Mouse (Mus musculus): ENCODE data around the gene Snx33.

The Snx33 gene

DNA sequence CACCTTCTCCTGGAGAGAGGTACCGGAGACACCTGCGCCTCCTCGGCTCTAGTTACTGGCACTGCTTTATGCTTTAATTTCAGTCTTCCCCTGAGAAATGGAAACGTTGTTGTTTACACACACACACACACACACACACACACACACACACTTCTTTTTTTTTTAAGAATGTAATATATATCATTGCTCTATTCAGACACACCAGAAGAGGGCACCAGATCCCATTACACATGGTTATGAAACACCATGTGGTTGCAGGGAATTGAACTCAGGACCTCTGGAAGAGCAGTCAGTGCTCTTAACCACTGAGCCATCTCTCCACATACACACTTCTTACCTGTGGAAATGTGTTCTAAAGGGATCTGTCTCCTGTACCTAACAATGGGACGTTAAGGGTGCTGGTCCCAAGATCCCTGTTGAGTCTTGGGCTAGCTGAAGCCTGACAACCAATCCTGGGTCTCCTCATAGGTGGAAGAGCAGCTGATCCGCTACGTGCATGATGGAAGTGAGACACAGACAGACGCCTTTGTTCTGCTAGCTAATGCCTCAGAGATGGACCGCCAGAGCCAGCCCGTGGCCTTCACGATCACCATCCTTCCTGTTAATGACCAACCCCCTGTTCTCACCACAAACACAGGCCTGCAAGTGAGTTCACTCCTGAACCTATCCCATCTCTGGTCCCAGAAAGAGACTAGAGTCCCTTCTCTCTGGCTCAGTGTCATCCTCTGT lies 37.5 kb downstream of the Snx33 start:
- DNase-seq (ENCODE audit: low read depth, low spot score), result no peak

DNA sequence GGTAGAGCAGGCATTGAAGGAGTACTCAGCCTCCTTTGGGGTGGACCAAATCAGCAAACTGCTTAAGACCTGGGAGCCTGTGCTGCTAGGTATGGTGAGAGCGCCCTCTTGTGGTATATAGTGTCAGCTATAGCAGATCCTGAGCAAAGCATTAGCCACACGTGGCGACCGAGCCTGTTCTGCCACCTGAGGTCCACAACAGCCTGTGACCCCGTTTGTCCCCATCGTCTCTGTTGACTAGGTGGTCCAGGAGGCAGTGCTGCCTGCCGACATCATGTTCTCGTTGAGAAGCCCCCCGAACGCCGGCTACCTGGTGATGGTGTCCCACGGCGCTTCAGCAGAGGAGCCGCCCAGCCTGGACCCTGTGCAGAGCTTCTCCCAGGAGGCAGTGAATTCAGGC lies 38.4 kb downstream of the Snx33 start:
- peak; percentile 94 for DNase-seq (ENCODE audit: low read depth, low spot score)

DNA sequence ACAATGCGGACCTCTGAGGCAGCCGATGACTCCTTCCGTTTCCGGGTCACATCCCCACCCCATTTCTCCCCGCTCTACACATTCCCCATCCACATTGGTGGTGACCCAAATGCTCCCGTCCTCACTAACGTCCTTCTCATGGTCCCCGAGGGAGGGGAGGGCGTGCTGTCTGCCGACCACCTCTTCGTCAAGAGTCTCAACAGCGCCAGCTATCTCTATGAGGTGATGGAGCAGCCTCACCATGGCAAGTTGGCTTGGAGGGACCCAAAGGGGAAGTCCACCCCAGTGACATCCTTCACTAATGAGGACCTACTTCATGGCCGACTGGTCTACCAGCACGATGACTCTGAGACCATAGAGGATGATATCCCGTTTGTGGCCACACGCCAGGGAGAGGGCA lies 40.6 kb downstream of the Snx33 start:
- no peak for DNase-seq (ENCODE audit: low read depth, low spot score)

DNA sequence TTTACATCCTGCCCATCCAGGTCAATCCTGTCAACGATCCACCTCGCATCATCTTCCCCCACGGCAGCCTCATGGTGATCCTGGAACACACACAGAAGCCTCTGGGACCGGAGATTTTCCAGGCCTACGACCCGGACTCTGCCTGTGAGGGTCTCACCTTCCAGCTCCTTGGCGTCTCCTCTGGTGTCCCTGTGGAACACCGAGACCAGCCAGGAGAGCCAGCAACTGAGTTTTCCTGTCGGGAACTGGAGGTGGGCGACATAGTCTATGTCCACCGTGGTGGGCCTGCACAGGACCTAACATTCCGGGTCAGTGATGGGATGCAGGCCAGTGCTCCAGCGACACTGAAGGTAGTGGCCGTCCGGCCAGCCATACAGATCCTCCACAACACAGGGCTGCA lies 41.6 kb downstream of the Snx33 start:
- no peak for DNase-seq (ENCODE audit: low read depth, low spot score)

DNA sequence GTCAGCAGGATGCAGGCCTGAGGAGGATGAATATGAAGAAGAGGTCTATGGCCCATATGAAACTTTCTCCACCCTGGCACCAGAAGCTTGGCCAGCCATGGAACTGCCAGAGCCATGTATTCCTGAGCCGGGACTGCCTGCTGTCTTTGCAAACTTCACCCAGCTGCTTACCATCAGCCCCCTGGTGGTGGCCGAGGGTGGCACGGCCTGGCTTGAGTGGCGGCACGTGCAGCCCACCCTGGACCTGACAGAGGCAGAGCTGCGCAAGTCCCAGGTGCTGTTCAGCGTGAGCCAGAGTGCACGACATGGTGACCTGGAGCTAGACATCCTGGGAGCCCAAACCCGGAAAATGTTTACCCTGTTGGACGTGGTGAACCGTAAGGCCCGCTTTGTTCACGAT lies 42.1 kb downstream of the Snx33 start:
- no peak for DNase-seq (ENCODE audit: low read depth, low spot score)

DNA sequence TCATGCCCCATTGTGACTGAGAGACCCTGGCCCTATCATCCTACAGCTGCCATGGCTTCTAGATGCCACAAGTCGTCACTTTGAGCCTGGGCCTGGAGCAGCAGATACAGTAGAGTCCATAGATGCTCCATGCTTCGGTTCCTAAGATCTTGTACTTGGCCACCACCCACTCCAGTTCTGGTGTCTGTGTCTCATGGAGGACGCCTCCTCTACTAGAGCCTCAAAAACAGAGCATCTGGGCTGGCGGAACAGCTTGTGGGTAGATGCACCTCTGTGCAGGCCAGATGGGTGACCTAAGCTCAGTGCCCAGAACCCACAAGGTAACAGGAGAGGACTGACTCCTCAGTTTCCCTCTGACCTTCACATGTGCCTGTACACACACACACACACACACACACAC lies 43.8 kb downstream of the Snx33 start:
- peak; percentile 76 for DNase-seq (ENCODE audit: low read depth, low spot score)

DNA sequence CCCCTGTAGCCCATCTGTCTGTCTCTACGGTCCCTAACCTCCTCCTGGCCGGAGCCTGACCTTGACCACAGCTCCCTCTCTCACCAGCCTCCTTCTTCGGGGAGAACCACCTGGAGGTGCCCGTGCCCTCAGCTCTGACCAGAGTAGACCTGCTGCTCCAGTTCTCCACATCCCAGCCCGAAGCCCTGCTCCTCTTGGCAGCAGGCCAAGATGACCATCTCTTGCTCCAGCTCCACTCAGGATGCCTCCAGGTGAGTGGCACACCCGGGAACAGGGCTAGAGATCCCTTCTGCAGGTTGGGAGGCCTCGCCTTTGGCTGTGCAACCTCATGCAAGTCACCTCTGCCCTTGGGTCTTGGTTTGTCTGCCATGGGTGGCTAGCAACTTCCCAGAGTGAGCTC lies 44.7 kb downstream of the Snx33 start:
- DNase-seq (ENCODE audit: low read depth, low spot score), result no peak

DNA sequence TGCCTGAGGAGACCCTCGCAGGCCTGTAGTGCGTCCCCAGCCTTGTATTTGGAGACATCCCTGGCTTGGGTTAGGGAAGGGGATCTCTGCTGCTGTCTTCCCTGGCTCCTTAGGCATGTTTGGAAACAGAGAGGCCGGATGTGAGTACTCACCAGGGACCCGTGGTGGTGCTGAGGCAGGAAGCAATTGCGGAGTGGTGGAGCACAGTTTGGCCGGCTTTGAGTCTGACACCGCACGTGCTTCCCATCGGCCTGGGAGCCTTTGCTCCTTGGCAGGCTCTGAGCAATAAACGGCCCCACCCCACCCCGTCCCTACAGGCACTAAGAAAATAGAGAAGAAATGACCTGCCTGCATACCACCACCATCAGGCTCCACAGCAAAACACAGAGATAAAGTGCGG lies 45.4 kb downstream of the Snx33 start:
- no peak for DNase-seq (ENCODE audit: low read depth, low spot score)

DNA sequence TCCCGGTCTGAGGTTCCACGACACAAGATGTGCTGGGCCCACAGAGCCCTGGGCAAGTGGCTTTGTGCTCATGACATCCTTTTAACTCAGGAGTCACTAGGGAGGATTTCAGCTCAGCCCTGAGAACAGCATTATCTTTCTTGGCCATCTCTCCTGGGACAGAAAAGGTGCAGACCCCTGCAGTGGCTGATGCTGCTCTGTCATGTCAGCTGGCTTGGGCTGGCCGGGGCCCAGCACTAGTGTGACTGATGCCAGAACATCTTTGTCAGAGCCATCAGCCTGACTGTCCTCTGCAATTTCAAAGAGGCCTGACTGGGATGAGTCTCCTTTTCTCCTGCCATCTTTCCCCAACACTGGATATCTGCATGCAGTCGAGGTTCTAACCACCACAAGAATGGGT lies 45.9 kb downstream of the Snx33 start:
- DNase-seq (ENCODE audit: low read depth, low spot score), result peak; percentile 41

DNA sequence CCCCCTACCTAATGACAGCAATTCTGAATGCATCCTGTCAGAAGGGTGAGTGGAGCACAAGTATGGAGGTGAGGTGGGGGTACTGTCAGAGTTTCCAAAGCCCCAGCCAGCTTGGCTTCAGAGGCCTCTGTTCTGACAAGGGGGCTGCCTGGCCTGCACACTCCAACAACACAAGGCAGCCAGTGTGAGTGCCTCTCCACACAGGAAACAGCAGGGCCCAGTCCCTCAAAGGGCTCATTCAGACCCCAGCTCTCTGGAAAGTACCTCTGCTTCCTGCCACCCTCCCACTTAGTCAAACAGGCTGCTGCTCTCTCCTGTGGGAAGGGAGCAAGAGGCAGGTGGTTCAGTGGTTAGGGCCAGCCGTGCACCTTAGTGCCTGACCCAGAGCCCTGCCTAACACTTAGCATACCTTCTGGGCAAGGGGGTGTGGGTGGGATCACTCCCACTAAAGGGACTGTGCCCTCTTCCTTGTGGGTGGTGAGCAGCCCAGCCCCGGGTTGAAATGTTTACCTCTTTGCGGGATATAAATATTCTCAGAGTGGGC lies 46.6 kb downstream of the Snx33 start:
- DNase-seq (ENCODE audit: low read depth, low spot score), result peak; percentile 85

DNA sequence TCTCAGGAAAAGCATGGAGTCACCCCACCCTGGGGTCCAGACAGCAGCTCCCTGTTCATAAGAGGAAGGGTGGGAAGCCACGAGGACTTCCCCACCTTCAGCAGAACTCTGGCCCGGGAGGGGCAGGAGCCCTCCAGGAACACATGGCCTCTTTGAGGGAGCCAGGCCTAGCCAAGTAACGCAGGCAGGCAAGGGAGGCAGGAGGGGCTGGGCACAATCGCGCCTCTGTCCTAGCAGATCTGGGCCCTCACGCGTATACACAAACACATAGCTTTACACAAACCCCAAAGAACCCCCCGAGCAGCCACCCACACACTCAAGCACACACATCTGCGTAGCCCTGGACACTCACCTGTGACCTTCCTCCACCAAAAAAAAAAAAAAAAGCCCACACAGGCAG lies 47.4 kb downstream of the Snx33 start:
- peak; percentile 84 for DNase-seq (ENCODE audit: low read depth, low spot score)

DNA sequence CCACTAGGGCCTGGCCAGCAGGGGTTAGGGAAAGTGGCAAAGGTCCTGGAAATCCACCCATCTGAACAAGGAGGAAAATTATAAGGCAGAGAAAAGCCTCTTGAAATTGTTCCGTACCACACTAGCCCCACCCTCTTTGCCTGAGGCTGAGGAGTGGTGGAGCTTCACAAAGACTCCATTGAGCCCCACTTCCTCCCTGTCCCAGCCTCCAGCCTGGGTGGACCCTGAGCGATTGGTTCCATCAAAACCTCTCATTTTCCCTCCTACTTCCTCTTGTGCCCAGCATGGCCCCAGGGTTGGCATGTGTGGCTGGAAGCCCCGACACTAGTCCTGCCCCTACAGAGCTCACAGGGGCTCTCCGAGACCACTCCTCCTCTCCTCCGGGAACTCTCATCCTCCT lies 50.9 kb downstream of the Snx33 start:
- DNase-seq (ENCODE audit: low read depth, low spot score), result peak; percentile 44

DNA sequence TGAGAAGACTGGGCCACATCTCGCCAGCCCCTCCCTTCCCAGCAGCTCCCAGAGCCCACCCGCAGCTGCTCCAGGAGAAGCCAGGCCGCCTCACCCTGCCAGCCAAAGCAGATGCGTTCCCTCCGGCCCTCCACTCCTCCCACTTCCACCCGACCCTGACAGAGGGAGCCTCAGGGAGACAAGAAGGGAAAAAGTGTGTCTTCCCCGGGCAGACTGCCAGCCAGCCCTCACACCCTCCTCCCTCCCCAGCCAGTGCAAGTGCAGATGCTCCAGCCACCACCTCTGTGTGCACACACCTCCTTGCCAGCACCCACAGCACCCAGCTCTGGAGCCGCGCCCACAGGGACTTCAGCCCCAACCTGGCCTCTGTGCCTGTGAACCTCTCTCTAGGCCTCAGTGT lies 51.4 kb downstream of the Snx33 start:
- peak; percentile 75 for DNase-seq (ENCODE audit: low read depth, low spot score)

DNA sequence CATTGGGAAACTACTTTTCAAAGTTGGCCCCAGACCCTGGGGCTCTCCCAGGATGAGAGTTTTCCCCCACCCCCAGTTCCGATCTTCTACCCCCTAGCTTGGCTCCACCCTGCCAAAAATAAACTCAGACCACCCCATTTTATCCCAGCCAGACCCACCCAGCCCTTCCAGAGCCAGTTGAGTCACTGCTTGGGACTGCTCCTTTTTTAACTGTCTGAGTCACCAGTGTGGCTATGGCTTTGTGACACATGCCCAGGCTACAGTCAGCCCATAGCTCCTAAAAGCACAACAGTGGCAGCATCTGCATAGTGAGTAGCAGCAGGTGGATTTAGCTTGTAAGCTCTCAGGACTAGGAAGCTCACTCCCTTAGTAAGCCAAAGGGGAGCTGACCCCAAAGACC lies 55.1 kb downstream of the Snx33 start:
- peak; percentile 78 for DNase-seq (ENCODE audit: low read depth, low spot score)

DNA sequence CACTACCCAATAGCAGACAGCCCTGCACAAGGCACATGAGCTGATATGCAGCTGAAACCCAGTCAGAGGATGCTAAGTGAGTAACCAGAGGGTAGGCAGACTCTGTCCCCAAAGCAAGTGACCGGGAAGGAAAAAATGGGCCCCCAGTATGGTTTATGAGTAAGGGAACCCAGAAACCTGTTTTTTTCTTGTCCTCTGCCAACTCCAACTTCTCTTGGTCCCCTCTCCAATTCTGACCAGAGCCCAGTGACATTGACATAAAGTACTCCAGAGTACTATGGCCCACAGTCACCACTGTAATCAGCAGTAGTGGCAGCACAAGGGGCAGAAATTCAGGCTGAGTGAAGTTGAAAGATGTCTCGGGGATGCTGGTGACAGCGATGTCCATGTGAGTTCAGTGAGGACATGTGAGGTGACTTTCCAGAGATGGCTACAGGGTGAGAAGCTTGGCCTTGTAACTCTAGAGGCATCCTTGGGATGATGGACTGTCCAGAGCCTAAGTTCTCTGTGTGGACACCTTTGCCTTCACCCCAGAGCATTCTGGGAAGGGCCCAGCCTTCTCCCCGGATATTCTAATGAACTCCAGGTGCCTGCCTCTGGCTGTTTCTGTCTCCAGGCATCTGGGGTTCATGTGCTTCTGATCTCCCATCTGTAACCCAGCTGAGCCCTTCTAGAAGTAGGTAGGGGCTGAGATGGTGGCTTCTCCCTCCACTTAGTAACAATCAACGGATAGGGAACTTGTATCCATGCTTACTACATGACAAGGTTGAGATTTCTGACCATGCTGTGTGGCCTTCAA lies 55.9 kb downstream of the Snx33 start:
- DNase-seq (ENCODE audit: low read depth, low spot score), result no peak

DNA sequence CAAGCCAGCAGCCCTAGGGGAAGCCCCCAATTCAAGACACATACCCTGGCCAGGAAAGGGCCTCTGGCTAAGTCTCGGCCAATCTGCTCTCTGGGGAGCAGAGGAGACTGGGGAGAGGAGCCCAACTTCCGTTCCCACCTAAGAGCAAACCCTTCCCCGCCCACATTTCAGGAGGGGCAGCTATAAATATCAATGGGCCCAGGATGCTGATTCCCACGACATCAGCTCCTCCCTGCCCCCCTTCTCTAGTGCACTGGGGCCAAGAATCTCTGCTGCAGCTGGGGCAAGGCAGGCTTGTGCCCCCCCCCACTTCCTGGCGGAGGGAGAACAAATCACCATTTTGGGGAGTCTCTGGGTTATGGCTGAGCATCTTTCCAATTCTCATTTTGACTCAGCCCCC lies 57.0 kb downstream of the Snx33 start:
- DNase-seq (ENCODE audit: low read depth, low spot score), result peak; percentile 48

DNA sequence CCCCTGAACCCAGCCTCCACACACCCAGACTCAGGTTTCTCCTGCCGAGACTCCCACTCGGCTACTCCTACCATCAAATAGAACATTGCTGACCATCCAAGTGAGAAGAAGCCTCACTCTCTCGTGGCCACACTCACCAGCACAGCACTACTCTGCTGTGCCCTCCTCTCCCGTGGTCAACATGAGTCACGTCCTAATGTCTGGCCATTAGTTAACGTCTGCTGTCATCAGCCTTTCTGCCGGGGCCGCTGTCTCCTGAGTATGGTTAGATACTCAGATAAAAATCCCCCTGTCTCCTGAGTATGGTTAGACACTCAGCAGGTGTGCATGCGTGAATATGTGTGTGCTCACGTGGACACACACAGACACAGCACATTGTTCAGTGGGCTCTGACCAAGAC lies 57.4 kb downstream of the Snx33 start:
- no peak for DNase-seq (ENCODE audit: low read depth, low spot score)

DNA sequence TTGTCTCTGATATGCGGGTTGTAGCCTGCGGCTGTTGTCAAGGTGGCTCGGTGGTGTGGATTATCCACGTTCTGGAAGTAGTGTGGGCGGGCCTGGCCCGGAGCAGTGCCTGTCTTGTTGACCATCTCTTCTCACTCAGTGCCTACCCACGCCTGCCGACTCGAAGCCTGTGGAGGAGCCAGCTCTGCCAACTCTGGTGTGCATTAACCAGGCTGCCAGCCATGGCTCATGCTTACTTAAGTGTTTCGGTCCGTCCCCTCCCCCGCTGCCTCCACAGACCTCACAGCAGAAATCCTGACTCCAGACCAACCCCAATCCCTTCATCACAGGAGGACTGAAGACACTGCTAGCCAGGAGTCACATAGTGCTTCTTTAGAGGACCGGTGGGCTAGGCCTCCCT lies 58.6 kb downstream of the Snx33 start:
- peak; percentile 90 for DNase-seq (ENCODE audit: low read depth, low spot score)

DNA sequence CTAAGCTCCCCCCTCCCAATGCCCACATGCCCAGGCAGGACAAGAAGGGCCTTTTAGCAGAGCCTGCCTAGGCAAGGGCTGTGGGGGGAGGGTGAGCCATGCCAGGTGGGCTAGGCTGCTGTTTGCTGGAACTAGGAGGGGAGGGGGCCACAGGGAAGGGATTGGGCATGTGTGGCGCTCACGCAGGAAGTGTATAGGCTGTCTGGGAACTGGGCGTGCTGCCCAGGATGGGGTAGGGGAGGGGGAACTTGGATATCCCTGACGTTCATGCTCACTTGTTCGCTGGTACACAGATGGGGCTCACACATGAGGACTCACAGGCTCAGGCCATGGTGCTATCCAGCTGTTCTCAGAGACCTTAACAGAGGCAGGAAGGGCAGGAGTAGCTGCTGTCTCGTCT lies 59.9 kb downstream of the Snx33 start:
- peak; percentile 70 for DNase-seq (ENCODE audit: low read depth, low spot score)

All from brain, adult 2 months (tissue).